Mouse (Mus musculus) naive thymus-derived CD4-positive, alpha-beta T cell, adult 5 months (primary cell): ENCODE measurements around the gene Fam69b. TPM values are rescaled to one million over a fixed set of nuclear protein-coding genes. Genes with fewer than 3 reads are reported as not detected.

Source experiments
- polyA plus RNA-seq: library from polyadenylated mRNA; unstranded; fragments of 100-300 nt; shearing (Covaris generic); gene quantifications from one replicate; pipeline ENCODE4 v1.2.1, GENCODE M21; 2017

Fam69b gene
- polyA plus RNA-seq, result 2.0 TPM

GRCm38 (mm10) chr2:26627921-26628739 is at the start of gene Fam69b:
Fam69b (plus strand) TSS chr2:26628457.

DNA sequence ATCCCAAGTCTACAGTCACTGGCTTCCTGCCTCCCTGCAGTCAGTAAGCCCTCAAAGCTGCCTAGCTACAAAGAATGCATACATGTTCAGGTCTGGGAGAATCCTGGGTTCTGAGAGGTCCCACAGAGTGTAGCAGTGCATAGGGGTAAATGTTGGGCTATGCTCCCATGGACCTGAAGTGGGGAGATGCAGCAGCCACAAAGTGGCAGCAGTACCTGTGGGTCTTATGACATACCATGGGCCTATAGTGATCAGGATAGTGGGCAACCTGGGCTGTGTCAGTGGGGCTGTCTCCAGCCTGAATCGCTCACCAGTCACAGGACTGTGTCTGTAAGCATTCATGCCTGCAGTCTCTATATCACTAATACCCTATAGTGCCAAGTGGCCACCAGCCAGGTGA is 48.5 kb upstream of the Fam69b start, which contains the start of gene Egfl7:
Egfl7 (plus strand) TSS at position 301 of the 400 bp plus-strand sequence.

DNA sequence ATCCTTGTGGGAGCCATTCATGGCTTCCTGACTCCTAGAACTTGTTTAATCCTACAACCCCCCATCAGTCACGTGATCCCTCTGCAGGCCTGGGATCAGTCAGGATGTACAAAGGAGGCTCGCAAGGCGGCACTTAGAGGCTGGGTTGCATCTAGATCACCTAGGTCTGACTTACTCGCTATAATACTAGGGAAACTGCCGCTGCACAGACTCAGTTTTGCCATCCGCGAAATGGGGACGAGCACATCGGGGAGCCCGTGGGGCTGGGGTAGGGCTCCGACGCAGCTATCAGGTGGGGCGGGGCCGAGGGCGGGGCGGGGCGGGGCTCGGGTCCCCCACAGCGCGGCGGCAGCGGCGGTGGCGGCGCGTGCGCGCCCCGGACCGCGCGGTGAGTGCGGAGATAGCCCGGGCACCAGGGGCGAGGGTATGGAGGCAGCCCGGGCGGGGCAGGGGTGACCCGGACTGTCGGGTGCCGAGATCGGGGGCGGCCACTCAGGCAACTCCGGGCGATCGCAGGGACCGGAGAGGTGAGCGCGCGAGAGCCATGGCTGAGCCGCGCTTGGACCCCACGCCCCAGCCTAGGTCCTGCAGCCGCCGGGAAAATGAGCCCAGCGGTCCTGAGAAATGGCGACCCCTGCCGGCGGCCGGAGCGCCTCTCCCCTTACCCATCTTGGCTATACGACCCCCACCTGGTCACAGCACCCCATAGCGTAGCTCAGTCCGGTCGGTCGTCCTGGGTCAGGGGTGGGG is 41.8 kb upstream of the Fam69b start, which contains the start of gene Gm20532:
Gm20532 (plus strand) TSS at position 346 of the 750 bp plus-strand sequence.

GRCm38 (mm10) chr2:26603720-26604671 is 24.3 kb upstream of the Fam69b start, which contains the start of gene Agpat2:
Agpat2 (minus strand) TSS chr2:26604417.

GRCm38 (mm10) chr2:26671182-26671581 is 42.9 kb downstream of the Fam69b start, which contains the start of gene Lcn4:
Lcn4 (minus strand) TSS chr2:26671282.

Other genes starting within 250 kb of the Fam69b start
- 63.6 TPM for gene Snapc4, start 247.8 kb upstream of the Fam69b start, polyA plus RNA-seq
- 202 TPM for gene Entr1, start 239.1 kb upstream of the Fam69b start, polyA plus RNA-seq
- 59.7 TPM for gene Pmpca, start 239.1 kb upstream of the Fam69b start, polyA plus RNA-seq
- gene Inpp5e, start 219.3 kb upstream of the Fam69b start, polyA plus RNA-seq, result 32.9 TPM
- gene Sec16a, start 183.2 kb upstream of the Fam69b start, polyA plus RNA-seq, result 58.3 TPM
- gene Notch1, start 111.8 kb upstream of the Fam69b start, polyA plus RNA-seq, result 41.7 TPM
- gene Egfl7, start 48.4 kb upstream of the Fam69b start, polyA plus RNA-seq, result not detected
- gene Gm20532, start 41.8 kb upstream of the Fam69b start, polyA plus RNA-seq, result not detected
- gene Agpat2, start 24.0 kb upstream of the Fam69b start, polyA plus RNA-seq, result 14.3 TPM
- gene Lcn4, start 42.8 kb downstream of the Fam69b start, polyA plus RNA-seq, result 3.1 TPM
- not detected for gene Abo, start 236.5 kb downstream of the Fam69b start, polyA plus RNA-seq